Mouse (Mus musculus): ENCODE results near the gene Ccl24. TPM values are rescaled to one million over a fixed set of nuclear protein-coding genes. Genes with fewer than 3 reads are reported as not detected.
"Not testable (repeated sequence)": the region's sequence is repeated elsewhere in the genome, so short reads cannot be mapped to it uniquely, and the experiment has no call there.

Ccl24 gene
- 1 to 10 TPM; 1.7 to 3.2 TPM for total RNA-seq (2021)
- long read RNA-seq, experiment 1: 0 reads
- long read RNA-seq, experiment 2, partial matches to known transcripts: 0 of 2 reads
- long read RNA-seq, experiment 2, other reads (novel, unspliced or antisense): 0 of 2 reads

DNA sequence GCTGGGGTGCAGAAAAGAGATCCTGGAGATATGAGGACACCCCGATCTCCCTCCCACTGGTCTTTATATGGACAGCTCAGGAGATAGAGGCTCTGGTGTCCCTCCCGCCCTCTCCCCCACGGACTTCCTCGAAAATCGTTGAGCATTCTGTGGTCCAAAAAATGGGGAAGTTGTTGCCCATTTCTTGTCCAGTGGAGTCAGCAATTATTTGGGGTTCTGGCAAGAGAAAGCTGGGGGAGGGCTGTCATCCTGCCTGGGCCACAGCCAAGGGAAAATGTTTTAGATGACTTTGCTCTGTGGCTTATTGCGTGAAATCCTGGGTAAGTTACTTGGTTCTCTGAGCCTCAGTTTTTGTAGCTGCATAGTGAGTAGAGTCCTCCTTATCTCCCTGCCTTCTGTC is at the start of gene Ccl24:
TSS of gene Ccl24 (minus strand) at position 44 of the 400 bp plus-strand sequence.
- no peak for DNase-seq

DNA sequence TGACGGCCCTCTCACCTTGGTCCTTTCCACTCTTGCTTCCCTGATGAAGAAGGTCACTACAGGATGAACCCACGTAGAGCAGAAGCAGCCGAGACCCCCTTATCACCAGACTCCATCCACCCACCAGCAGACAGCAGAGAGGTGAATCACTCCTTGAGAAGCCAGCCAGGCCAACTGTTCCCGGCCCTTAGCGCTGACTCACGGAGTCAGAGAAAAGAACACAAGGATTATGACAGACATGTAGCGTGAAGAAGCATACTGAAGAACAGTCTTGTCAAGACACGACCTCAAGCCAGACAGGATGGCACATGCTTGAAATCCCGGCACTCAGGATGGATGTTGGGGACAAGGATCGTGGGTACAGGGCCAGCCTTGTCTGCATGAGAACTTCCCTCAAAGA is 48.9 kb upstream of the Ccl24 start:
- DNase-seq: no peak

DNA sequence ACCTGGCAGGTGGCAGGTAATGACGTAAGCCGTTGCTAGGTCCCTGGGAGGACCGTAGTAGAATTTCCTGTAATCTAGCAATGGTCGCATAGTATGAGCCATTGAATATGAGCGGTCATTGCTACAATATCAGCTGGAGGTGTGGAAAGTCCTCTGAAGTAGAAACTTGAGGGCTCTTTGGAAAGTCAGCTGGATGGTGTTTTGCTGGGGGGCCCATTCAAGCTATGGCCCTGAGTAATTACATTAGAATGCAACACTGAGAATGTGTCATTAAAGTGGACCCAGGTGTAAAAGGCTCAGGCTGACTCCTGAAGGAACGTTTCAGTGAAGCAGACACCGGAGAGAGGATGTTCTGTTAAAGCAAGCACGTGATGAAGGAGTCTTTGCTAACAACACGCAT is 47.7 kb upstream of the Ccl24 start:
- DNase-seq: no peak

DNA sequence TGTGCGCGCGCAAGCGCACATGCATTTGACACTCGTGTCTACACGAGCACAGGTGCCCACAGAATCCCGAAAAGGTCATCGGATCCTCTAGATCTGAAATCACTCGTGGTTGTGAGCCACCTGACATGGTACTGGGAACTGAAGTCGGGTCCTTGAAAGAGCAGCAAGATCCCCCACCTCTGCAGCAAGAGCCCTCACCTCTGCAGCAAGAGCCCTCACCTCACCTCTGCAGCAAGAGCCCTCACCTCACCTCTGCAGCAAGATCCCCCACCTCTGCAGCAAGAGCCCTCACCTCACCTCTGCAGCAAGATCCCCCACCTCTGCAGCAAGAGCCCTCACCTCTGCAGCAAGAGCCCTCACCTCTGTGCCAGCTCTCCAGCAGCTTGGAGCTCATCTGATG is 46.9 kb upstream of the Ccl24 start:
- not testable (repeated sequence) for DNase-seq

DNA sequence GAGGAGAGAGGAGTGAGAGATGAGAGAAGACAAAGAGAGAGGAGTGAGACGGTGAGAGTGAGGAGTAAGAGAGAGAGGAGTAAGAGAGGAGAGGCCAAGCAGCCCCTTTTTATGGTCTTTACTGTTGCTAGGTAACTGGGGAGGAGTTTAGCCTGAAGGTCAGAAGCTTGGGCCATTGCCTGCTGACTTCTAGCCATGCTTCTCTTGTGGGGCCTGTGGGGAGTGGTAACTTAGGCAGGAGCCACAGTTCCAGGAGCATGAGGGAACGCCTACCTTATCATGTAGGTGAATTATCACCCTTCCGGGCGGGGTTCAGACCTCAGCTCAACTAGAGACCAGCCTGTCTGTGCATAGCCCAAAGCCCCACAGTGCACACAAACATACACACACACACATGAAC is 36.9 kb upstream of the Ccl24 start:
- DNase-seq: no peak

DNA sequence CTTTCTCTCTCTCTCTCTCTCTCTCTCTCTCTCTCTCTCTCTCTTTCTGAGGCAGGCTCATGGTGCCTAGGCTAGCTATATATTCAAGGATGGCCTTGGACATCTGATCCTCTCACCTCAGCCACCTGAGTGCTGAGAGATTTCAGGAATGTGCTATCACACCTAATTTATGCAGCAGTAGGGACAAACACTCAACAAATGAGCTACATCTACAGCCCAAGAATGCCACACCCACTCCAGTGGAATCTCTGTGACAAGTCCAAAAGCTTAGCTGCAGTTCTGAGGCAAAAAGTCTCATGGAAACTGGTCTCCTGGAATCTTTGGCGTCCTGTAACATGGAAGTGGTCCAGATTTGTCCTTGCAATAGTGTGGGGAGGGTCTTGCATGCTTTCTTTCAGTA is 34.7 kb upstream of the Ccl24 start:
- no peak for DNase-seq

DNA sequence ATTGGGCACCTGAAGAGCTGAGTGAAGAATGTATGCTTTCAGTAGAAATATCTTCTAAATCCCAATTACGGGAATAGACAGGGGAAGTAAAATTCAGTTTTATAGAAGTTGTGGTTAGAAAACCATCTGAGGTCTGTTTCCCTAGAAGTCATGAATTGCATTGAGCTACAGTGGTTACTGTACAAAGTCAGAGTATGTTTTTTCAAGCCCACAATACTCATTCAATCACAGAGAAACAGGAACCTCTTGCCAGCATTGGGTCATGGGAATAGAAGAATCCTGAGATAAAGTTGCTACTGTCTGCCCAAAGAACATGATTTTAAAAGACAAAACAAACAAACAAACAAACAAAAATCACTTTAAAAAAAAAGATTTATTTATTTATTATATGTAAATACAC is 33.9 kb upstream of the Ccl24 start:
- DNase-seq: not testable (repeated sequence)

DNA sequence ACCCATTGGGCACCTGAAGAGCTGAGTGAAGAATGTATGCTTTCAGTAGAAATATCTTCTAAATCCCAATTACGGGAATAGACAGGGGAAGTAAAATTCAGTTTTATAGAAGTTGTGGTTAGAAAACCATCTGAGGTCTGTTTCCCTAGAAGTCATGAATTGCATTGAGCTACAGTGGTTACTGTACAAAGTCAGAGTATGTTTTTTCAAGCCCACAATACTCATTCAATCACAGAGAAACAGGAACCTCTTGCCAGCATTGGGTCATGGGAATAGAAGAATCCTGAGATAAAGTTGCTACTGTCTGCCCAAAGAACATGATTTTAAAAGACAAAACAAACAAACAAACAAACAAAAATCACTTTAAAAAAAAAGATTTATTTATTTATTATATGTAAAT is 31.8 kb upstream of the Ccl24 start:
- DNase-seq: not testable (repeated sequence)

DNA sequence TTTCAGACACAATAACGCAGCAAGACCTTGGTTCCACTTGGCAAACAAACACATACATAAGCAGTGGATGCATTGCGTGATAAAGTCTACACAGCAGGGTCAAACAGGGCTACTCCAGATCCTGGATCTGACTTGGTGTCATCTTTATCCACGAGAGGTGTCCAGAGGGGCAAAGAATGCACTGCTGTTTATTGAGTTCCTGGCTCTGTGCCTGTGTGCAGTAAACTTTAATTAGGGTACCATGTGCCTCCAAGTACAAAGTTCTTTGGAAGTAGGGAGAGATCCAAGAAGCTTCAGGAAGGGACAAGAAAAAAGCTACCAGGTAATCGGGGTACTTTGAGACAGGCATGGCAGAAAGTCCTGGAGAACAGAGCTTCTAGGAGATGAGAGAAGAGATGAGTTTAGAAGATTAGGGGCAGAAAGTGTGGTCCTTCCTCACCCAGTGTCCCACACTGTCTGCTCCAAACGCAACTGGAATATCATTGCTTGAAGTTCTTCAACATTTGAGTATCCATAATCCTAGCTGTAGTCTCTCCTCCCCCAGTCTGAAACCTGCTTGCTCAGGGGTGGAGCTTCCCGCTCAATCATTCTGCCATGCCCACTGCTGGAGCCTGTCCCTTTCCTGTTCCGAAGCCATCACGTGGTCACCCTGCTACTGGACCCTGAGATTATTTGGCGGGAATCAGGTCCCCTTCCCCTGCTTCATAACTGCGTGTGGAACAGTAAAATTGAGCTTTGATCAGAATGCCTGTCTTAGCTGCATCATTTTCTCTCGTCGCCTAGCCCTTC is 17.3 kb upstream of the Ccl24 start:
- DNase-seq: no peak

DNA sequence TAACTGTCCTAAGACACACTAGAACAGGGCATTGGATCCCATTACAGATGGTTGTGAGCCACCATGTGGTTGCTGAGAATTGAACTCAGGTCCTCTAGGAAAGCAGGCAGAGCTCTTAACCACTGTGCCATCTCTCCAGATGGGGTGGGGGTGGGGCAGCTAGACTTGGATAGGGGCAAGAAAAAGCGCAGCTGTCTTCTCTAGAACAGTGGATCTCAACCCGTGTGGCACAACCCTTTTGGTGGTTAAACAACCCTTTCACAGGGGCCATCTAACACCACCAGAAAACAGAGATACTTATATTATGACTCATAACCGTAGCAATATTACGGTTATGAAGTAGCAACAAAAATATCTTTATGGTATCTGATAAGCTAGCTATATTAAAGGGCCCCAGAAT is 14.9 kb upstream of the Ccl24 start:
- no peak for DNase-seq

DNA sequence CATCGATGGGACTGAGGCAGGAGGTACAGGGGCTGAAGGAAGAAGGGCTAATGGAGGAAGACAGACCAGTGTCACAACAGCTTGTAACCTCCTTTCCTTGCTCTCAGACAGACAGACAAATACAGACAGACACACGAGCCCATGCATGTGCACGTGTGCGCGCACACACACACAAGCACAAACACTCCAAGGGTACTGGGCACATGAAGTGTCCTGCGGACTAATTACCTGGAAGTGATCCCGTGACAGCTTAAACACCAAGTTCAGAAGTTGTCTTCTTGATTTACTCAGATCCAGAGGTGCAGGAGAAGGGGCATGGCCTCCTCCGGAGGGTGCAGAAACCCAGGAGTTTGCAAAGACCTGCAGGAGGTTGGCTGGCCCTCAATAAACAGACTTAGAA is 12.8 kb upstream of the Ccl24 start:
- DNase-seq: no peak

DNA sequence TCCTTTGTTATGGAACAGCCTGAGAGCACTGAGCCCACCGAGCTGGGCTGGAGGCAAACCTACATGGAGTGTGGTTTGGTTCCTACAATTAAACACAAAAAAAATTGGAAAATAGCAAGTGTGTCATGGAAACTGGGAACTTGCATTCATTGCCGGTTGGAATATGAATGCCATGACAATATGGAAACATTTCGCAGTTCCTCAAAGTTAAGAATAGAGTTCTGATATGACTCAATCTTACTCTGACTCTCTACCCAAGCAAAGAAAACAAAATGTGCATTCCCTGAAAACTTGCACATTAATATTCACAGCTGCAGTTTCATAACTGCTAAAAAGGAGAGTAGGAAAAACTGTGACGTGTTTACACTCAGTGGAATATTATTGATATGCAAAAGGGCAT is 9.5 kb upstream of the Ccl24 start:
- DNase-seq: no peak

DNA sequence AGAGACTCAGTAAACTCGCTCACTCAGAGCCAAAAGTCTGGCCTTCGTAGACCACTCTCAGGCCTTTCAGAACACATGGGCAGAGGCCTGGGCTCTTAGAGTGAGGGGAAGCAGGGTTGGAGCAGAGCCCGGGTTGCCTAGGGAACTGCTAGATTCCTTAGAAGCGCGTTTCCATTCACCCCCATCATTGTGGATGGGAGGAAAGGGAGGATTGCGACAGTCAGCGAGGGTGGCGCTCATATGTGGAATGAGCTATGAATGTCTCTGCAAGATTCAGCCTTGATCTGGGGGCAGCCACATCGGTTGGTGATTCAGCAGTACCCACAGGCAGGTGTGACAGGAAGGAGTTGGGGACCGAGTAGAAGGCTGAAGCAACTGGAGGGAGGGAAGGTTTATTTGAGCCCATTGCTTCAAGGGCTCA is 6.5 kb upstream of the Ccl24 start:
- DNase-seq: no peak

DNA sequence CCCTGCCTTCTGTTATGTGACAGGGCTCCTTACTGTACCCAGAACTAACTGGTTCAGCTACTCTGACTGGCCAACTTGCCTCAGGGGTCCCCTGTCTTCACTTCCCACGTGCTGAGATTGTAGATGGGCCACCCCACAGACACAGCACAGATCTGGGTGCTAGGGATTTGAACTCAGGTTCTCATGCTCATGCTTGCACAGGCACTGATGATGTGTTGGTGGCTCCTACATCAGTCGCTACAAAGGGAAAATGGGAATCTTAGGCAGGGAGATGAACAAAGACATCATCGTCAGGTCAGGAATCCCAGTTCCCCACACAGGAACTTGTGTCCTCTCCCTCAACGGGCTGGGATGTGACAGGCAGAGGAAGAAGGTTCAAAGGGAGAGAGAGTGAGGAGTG is 3.2 kb upstream of the Ccl24 start:
- no peak for DNase-seq

DNA sequence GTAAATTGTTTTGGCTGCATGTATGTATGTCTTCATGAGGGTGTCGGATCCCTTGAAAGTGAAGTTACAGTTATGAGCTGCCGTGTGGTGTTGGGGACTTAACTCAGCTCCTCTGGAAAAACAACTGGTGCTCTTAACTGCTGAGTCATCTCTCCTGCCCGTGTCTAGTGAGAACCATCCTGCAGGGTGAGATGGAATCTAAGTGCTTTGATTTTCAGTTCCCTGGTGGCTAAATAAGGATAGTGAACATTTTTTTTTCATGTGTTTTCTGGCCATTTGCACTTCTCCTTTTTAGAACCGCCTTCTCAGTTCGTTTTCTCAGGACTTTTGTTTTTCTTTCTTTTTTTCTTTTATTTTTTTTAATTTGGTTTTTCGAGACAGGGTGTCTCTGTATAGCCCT is 4.2 kb downstream of the Ccl24 start:
- DNase-seq: no peak

DNA sequence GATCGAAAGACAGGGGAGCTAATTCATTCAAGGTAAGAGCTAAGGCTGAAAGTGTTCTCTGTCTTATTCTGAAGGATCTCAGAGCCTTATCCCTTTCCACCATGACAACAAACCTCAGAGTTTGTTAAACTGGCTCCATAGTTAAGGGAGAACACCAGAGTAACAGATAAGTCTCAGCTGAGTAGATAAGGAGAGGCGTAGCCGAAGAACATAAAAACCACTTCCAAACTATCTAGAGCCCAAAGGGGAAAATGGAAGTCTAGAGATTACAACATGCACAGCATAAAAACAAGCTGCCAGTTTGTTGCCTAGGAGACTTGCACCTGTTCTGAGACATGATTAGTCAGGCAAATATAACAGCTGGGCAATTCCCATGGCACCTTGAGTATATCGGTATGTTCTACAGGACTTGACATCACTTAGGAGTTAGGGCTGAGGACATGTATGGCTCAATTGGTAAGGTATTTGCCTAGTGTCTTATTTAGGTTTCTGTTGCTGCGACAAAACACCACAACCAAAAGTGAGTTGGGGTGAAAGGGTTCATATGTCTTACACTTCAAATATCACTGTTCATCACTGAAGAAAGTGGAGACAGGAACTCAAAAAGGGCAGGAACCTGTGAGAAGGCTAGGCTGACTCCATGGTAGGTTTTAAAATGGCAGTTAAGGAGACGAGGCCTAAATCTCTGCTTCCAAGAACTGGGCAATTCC is 5.1 kb downstream of the Ccl24 start:
- no peak for DNase-seq

DNA sequence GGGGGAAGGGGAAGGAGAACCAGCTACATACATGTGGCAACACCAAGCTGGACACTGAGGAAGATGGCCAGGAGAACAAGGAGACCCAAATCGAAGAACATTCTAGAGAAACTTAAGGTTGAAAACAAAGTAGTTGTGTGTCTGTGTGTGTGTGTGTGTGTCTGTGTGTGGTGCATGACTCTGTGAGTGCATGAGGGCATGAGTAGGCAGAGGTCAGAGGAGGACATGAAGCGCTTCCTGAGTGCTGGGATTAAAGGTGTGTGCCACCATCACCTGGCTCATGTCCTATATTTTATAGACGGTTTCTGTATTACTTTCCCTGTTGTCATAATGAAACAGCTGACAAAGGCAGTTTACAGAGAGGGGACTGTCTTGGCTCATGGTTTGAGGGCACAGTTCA is 9.4 kb downstream of the Ccl24 start, which contains the start of gene Ccl26:
TSS of gene Ccl26 (minus strand) at position 101 of the 400 bp plus-strand sequence.
- DNase-seq: no peak

DNA sequence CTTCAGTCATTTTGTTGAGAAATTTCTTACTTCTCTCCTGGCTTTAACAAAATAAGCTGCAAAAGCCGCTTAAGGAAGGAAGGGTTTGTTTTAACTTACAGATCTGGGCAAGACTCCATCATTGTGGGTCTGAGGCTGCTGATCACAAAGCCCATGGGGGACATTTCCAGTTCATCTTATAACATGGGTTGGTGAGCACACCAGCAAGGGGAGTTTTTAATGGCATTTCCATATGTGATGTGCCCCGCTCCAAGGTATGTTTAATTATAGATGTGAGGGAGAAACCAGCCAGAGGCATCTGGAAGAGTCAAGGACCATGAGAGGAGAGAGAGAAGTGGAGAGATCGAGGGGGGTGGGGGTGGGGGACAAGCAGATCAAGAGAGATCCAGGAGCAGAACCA is 15.2 kb downstream of the Ccl24 start:
- DNase-seq: no peak

DNA sequence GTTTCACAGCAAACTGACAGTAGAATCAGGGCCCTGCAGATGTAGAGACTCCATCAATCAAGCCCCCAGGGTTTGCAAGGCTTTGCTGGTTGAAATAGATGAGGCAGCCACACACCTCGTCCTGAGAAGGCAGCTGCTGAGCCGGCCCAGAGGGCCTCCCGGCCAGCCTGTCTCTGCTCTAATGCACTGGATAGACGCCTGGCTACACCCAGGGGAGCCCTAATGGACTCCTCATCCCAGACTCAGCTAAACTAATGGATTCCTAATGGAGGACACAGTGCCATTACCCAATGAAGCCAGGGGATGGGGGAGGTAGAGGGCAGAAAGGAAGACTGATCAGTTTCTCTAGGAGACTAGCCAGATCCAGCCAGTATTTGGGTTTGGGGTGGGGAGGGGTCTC is 15.8 kb downstream of the Ccl24 start:
- DNase-seq: peak; percentile 54

DNA sequence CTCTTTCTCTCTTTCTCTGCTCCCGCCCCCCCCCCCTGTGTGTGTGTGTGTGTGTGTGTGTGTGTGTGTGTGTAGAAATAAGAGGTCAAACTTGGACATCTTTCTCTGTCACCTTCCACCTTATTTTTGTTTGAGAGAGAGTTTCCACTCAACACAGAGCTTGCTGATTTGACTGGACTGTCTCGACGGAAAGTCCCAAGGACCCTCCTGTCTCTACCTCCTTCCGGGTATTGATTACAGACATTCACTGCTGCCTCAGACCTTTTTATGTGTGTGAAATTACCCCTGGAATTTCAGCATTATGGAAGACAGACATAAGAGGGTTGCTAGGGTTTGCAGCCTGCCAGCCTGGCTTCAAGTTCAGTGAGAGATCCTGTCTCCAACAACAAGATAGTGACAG is 16.6 kb downstream of the Ccl24 start:
- no peak for DNase-seq

DNA sequence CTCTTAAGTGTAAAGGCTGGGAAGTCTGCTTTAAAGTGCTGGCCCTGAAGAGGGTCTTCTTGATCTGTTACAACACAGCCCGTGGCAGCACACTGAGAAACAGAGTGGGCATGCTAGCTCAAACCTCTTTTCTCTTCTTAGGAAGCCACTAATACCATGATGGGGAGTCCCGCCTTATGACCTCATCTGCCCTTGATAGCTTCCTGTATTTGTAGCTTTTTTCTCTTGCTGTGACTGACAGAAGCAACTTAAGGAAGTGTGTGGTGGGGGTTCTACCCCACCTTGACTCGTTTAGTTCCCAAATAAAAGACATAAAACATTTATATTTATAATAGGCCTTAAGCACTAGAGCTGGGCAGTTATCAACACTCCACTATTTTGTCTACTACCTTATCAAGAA is 21.3 kb downstream of the Ccl24 start:
- no peak for DNase-seq

DNA sequence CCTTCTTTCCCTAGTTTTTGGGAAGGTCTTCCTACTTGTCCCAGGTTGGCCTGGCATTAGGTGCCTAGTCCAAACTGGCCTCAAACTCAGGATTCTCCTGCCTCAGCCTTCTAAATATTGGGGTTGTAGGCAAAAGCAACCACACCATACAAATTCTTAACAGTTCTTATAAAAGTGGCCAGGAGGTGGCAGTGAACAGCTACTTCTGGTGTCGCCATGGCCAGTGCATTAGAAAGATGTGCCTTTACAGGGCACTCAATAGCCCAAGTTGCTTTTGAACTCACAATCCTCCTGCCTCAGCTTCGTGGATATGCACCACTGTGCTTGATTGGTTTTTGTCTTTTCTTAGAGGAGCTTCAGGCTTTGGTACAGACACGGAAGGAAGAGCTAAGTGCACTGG is 21.9 kb downstream of the Ccl24 start:
- no peak for DNase-seq

DNA sequence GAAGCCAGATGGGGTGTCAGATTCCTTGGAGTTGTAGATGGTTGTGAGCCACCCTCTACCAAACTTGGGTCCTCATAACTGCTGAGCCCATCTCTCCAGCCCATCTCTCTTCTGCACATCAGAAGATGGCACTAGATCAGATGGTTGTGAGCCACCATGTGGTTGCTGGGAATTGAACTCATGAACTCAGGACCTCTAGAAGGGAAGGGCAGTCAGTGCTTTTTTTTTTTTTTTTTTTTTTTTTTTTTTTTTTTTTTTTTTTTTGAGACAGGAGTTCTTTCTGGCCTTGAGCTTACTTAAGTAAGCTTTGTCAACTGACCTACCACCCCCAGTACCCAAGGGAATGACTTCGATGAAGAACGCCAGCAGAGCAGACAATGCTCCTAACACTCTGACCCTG is 24.9 kb downstream of the Ccl24 start:
- DNase-seq: no peak

All from gastrocnemius, postnatal 10 days (tissue).